Mouse (Mus musculus): Measurements from ENCODE around the gene Vmn1r126. TPM values are rescaled to one million over a fixed set of nuclear protein-coding genes. Genes with fewer than 3 reads are reported as not detected.
"Not testable (repeated sequence)": the region's sequence is repeated elsewhere in the genome, so short reads cannot be mapped to it uniquely, and the experiment has no call there.

Vmn1r126 gene
- polyA plus RNA-seq (2015; fragmentation: Nextera tagmentation; extraction: Ambion mirVana), result not detected in 2 replicates

DNA sequence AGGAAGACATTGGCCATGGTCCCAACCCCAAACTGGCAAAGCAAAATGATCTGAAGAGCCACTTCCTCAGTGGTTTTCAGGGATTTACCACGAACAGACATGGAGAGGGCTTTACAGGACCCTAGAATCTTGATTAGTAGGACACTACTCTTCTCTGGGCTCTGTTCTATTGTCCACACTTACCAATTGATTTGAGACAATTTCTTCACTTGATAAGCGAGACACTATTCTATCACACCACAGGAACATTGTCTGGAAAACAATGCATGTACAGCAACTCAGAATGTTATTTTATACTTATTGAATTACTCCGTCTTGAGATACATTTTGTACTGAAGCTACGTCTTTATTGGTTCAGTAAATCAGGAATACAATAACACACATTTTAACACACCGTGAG is at the start of gene Vmn1r126:
TSS of gene Vmn1r126 (minus strand) at position 101 of the 400 bp plus-strand sequence.
- not testable (repeated sequence) for H3K4me1 ChIP-seq (ENCODE audit: control insufficient read depth, insufficient read depth, low read length); H3K4me3 ChIP-seq (replicated peaks; ENCODE audit: low read length); H3K27me3 ChIP-seq (ENCODE audit: control insufficient read depth, insufficient read depth, low read length); H3K27ac ChIP-seq (ENCODE audit: low read length); H3K36me3 ChIP-seq (ENCODE audit: control insufficient read depth, insufficient read depth, low read length); H3K4me2 ChIP-seq (ENCODE audit: low read depth, low read length); H3K9me3 ChIP-seq (replicated peaks; ENCODE audit: control insufficient read depth, low read length); H3K9ac ChIP-seq (ENCODE audit: low read length); ATAC-seq (ENCODE audit: insufficient read depth, low FRiP score)
- WGBS, result no CpG with 5 or more reads among the region's 5 CpGs

DNA sequence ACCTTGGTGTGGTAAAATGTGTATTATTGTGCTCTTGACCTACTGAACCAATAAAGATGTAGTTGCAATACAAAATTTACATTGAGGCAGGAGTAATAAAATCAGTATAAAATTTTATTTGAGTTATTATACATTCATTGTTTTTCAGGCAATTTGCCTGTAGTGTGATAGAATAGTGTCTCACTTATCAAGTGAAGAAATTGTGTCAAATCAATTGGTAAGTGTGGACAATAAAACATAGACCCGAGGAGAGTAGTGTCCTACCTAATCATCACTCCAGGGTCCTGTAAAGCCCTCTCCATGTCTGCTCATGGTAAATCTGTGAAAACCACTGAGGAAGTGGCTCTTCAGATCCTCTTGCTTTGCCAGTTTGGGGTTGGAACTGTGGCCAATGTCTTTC is 47.8 kb upstream of the Vmn1r126 start, which contains the start of gene Vmn1r128:
TSS of gene Vmn1r128 (plus strand) at position 301 of the 400 bp plus-strand sequence.
- not testable (repeated sequence) for H3K36me3 ChIP-seq (ENCODE audit: control insufficient read depth, insufficient read depth, low read length); H3K27me3 ChIP-seq (ENCODE audit: control insufficient read depth, insufficient read depth, low read length); H3K4me2 ChIP-seq (ENCODE audit: low read depth, low read length); H3K4me3 ChIP-seq (replicated peaks; ENCODE audit: low read length); ATAC-seq (ENCODE audit: insufficient read depth, low FRiP score); H3K4me1 ChIP-seq (ENCODE audit: control insufficient read depth, insufficient read depth, low read length); H3K9ac ChIP-seq (ENCODE audit: low read length); H3K27ac ChIP-seq (ENCODE audit: low read length); H3K9me3 ChIP-seq (replicated peaks; ENCODE audit: control insufficient read depth, low read length)
- WGBS, result 65% methylated on average over 1 of the region's 1 CpGs

DNA sequence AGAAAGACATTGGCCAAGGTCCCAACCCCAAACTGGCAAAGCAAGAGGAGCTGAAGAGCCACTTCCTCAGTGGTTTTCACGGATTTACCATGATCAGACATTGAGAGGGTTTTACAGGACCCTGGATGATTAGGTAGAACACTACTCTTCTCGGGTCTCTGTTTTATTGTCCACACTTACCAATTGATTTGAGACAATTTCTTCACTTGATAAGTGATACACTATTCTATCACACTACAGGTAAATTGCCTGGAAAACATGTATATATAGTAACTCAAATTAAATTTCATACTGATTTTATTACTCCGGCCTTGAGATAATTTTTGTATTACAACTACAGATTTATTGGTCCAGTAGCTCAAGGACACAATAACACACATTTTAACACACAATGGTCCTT is 18.5 kb upstream of the Vmn1r126 start, which contains the start of gene Vmn1r127:
TSS of gene Vmn1r127 (minus strand) at position 101 of the 400 bp plus-strand sequence.
- H3K4me2 ChIP-seq (ENCODE audit: low read depth, low read length); H3K36me3 ChIP-seq (ENCODE audit: control insufficient read depth, insufficient read depth, low read length); H3K9ac ChIP-seq (ENCODE audit: low read length); H3K4me3 ChIP-seq (replicated peaks; ENCODE audit: low read length); H3K27me3 ChIP-seq (ENCODE audit: control insufficient read depth, insufficient read depth, low read length); H3K9me3 ChIP-seq (replicated peaks; ENCODE audit: control insufficient read depth, low read length); ATAC-seq (ENCODE audit: insufficient read depth, low FRiP score); H3K27ac ChIP-seq (ENCODE audit: low read length); H3K4me1 ChIP-seq (ENCODE audit: control insufficient read depth, insufficient read depth, low read length): not testable (repeated sequence)
- WGBS, result no CpG with 5 or more reads among the region's 3 CpGs

DNA sequence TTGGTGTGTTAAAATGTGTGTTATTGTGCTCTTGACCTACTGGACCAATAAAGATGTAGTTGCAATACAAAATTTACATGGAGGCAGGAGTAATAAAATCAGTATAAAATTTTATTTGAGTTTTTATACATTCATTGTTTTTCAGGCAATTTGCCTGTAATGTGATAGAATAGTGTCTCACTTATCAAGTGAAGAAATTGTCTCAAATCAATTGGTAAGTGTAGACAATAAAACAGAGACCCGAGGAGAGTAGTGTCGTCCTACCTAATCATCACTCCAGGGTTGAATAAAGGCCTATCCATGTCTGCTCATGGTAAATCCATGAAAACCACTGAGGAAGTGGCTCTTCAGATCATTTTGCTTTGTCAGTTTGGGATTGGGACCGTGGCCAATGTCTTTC is 29.4 kb downstream of the Vmn1r126 start, which contains the start of gene Vmn1r125:
TSS of gene Vmn1r125 (plus strand) at position 301 of the 400 bp plus-strand sequence.
- 57% methylated on average over 3 of the region's 3 CpGs for WGBS
- not testable (repeated sequence) for ATAC-seq (ENCODE audit: insufficient read depth, low FRiP score); H3K4me3 ChIP-seq (replicated peaks; ENCODE audit: low read length)

DNA sequence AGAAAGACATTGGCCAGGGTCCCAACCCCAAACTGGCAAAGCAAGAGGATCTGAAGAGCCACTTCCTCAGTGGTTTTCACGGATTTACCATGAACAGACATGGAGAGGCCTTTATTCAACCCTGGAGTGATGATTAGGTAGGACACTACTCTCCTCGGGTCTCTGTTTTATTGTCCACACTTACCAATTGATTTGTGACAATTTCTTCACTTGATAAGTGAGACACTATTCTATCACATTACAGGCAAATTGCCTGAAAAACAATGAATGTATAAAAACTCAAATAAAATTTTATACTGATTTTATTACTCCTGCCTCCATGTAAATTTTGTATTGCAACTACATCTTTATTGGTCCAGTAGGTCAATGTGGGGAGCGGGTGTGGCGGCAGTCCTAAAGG is 40.8 kb downstream of the Vmn1r126 start, which contains the start of gene Vmn1r124:
TSS of gene Vmn1r124 (minus strand) at position 101 of the 400 bp plus-strand sequence.
- H3K9ac ChIP-seq (ENCODE audit: low read length); H3K27me3 ChIP-seq (ENCODE audit: control insufficient read depth, insufficient read depth, low read length); H3K36me3 ChIP-seq (ENCODE audit: control insufficient read depth, insufficient read depth, low read length); H3K27ac ChIP-seq (ENCODE audit: low read length); H3K9me3 ChIP-seq (replicated peaks; ENCODE audit: control insufficient read depth, low read length); ATAC-seq (ENCODE audit: insufficient read depth, low FRiP score); H3K4me1 ChIP-seq (ENCODE audit: control insufficient read depth, insufficient read depth, low read length); H3K4me3 ChIP-seq (replicated peaks; ENCODE audit: low read length); H3K4me2 ChIP-seq (ENCODE audit: low read depth, low read length): not testable (repeated sequence)
- 79% methylated on average over 4 of the region's 4 CpGs for WGBS

More for the DNA sequence above, 29.4 kb downstream of the Vmn1r126 start, which contains the start of gene Vmn1r125:
- H3K4me1 ChIP-seq (ENCODE audit: control insufficient read depth, insufficient read depth, low read length); H3K36me3 ChIP-seq (ENCODE audit: control insufficient read depth, insufficient read depth, low read length); H3K27ac ChIP-seq (ENCODE audit: low read length); H3K4me2 ChIP-seq (ENCODE audit: low read depth, low read length); H3K9ac ChIP-seq (ENCODE audit: low read length); H3K9me3 ChIP-seq (replicated peaks; ENCODE audit: control insufficient read depth, low read length); H3K27me3 ChIP-seq (ENCODE audit: control insufficient read depth, insufficient read depth, low read length): not testable (repeated sequence)

Other genes with a start within 250 kb of the Vmn1r126 start
- gene Vmn1r120, start 247.7 kb downstream of the Vmn1r126 start, polyA plus RNA-seq (2015; fragmentation: Nextera tagmentation; extraction: Ambion mirVana), result not detected in 2 replicates
- gene Vmn1r121, start 203.0 kb downstream of the Vmn1r126 start, polyA plus RNA-seq (2015; fragmentation: Nextera tagmentation; extraction: Ambion mirVana), result not detected in 2 replicates
- not detected in 2 replicates for gene Vmn1r122, start 167.3 kb downstream of the Vmn1r126 start, polyA plus RNA-seq (2015; fragmentation: Nextera tagmentation; extraction: Ambion mirVana)
- not detected in 2 replicates for gene Vmn1r123, start 139.3 kb downstream of the Vmn1r126 start, polyA plus RNA-seq (2015; fragmentation: Nextera tagmentation; extraction: Ambion mirVana)
- gene Gm5157, start 111.0 kb downstream of the Vmn1r126 start, polyA plus RNA-seq (2015; fragmentation: Nextera tagmentation; extraction: Ambion mirVana), result not detected in 2 replicates
- not detected in 2 replicates for gene Vmn1r124, start 40.9 kb downstream of the Vmn1r126 start, polyA plus RNA-seq (2015; fragmentation: Nextera tagmentation; extraction: Ambion mirVana)
- not detected in 2 replicates for gene Vmn1r125, start 29.3 kb downstream of the Vmn1r126 start, polyA plus RNA-seq (2015; fragmentation: Nextera tagmentation; extraction: Ambion mirVana)
- gene Vmn1r127, start 18.4 kb upstream of the Vmn1r126 start, polyA plus RNA-seq (2015; fragmentation: Nextera tagmentation; extraction: Ambion mirVana), result not detected in 2 replicates
- gene Vmn1r128, start 47.9 kb upstream of the Vmn1r126 start, polyA plus RNA-seq (2015; fragmentation: Nextera tagmentation; extraction: Ambion mirVana), result not detected in 2 replicates
- not detected in 2 replicates for gene Vmn1r129, start 59.8 kb upstream of the Vmn1r126 start, polyA plus RNA-seq (2015; fragmentation: Nextera tagmentation; extraction: Ambion mirVana)
- not detected in 2 replicates for gene Gm6882, start 131.3 kb upstream of the Vmn1r126 start, polyA plus RNA-seq (2015; fragmentation: Nextera tagmentation; extraction: Ambion mirVana)
- gene Vmn1r130, start 210.3 kb upstream of the Vmn1r126 start, polyA plus RNA-seq (2015; fragmentation: Nextera tagmentation; extraction: Ambion mirVana), result not detected in 2 replicates
- not detected in 2 replicates for gene Vmn1r131, start 244.6 kb upstream of the Vmn1r126 start, polyA plus RNA-seq (2015; fragmentation: Nextera tagmentation; extraction: Ambion mirVana)

Measured in stomach, embryonic 16.5 days (tissue).